Mouse (Mus musculus) C2C12 (cell line): ENCODE data around the gene Wnt4.

ENCODE experiments used
- CTCF ChIP-seq: IDR thresholded peaks from one replicate; pipeline ENCODE4 v1.5.1; 2011; ENCODE audit not compliant: control insufficient read depth, insufficient read depth, insufficient read length
- MAX ChIP-seq: IDR thresholded peaks from one replicate; pipeline ENCODE4 v1.6.1; 2011; ENCODE audit warnings: mild to moderate bottlenecking, control low read depth
- MYOD1 ChIP-seq: IDR thresholded peaks from one replicate; pipeline ENCODE4 v1.6.1; 2011; ENCODE audit warnings: low read depth; ENCODE audit not compliant: control insufficient read depth, insufficient read length
- USF1 ChIP-seq: IDR thresholded peaks from one replicate; pipeline ENCODE4 v1.6.1; 2011; ENCODE audit warnings: low read depth, mild to moderate bottlenecking, control low read depth, moderate library complexity

GRCm38 (mm10) chr4:137300227-137300626, 22.9 kb downstream of the Wnt4 start:
- no peak for TF ChIP-seq MAX
- TF ChIP-seq CTCF = no peak
- no peak for TF ChIP-seq USF1
- no peak for TF ChIP-seq MYOD1
